Mouse (Mus musculus) monocyte, adult 5-6 weeks (primary cell): ENCODE measurements around the gene Dguok. TPM values are rescaled to one million over a fixed set of nuclear protein-coding genes. Genes with fewer than 3 reads are reported as not detected.

ENCODE experiments used
- ATAC-seq: fragments of 153-309, 156-312 bp; replicated peaks from 2 replicates; pipeline ENCODE4 v1.8.0; 2017; ENCODE audit warnings: mild to moderate bottlenecking; ENCODE audit not compliant: low TSS enrichment, insufficient number of reproducible peaks, severe bottlenecking, poor library complexity, low FRiP score
- total RNA-seq: library from RNA; stranded (forward); fragments of 200-1000, 200-491, 200-594 nt; gene quantifications from 3 replicates; pipeline ENCODE4 v1.2.3, GENCODE M21; 2017

Gene Dguok
- total RNA-seq, 1 experiment from 2014 or later: 32.4 TPM

- no peak for ATAC-seq
These were observed 35.0 kb downstream of the Dguok start for GRCm38 (mm10) chr6:83471739-83472138.

GRCm38 (mm10) chr6:83464011-83464410 is 42.8 kb downstream of the Dguok start:
- no peak for ATAC-seq

DNA sequence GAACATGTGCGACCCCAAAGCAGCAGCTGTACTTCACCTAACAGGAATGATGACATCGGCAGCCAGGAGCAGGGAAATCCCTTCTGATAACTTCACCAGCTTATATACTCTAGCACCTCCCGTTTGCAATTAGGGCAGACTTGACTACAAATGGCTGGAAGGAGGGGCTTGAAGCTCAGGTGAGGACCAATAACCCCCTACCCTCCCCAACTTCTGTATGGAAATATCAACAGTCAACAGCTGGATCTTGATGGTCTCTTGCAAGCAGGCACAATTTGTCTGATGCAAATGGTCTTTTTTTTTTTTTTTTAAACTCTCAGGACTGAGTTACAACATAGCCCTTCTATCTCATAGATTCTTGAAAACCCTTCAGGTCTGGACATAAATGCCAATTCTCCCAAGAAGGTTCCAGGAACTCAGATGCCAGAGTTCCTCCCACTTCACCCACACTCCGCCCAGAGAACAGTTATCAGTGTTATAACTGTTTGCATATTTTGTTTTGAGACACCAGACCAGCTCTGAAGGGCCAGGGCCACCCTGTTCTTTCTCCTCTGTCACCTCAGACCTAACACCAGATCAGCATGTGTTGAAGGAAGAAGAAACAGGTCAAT is 47.6 kb downstream of the Dguok start, which contains the start of gene Tet3:
Gene Tet3, minus strand, starts transcription at position 51 of the 611 bp plus-strand sequence.
- no peak for ATAC-seq

DNA sequence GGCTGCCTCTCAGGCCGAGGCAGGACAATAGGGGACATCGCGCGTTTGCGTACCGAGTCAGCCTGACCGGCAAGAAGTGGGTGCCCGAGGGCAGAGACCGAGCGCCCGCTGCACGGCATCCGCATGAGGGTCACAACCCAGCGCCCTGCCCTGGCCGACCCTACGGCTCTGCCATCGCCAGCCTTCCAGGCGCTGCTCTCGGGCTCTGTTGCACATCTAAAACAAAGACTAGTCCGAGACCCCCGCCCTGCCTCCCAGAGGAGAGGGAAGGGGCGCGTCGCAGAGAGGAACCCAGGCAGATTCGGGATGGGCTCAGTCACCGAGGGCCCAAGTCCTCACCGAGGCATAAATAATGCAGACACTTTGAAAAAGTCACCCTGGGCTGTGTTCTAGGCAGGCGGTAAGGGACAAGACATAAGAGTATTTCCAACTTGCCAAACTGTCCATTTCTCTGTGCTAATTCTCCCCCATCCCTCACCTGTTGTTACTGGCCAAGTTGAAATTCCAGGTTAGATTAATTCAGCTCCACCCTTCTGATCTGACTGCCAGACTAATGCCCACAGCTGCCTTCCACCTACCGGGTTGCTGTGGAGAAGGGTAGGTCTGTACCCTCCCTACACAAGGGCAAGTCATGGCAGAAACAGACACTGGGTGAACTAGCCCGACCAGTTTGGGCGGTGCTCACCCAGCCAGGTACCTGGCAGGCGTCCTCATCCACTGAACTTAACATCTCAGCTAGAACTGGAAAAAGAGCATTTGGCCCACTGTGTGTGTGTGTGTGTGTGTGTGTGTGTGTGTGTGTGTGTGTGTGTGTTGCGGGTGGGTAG is 49.6 kb downstream of the Dguok start:
- no peak for ATAC-seq

- 0 out of 2 replicates have a peak, but pooled peaks have one; percentile 19 for ATAC-seq
These were observed 50.4 kb downstream of the Dguok start for GRCm38 (mm10) chr6:83456131-83456983.

DNA sequence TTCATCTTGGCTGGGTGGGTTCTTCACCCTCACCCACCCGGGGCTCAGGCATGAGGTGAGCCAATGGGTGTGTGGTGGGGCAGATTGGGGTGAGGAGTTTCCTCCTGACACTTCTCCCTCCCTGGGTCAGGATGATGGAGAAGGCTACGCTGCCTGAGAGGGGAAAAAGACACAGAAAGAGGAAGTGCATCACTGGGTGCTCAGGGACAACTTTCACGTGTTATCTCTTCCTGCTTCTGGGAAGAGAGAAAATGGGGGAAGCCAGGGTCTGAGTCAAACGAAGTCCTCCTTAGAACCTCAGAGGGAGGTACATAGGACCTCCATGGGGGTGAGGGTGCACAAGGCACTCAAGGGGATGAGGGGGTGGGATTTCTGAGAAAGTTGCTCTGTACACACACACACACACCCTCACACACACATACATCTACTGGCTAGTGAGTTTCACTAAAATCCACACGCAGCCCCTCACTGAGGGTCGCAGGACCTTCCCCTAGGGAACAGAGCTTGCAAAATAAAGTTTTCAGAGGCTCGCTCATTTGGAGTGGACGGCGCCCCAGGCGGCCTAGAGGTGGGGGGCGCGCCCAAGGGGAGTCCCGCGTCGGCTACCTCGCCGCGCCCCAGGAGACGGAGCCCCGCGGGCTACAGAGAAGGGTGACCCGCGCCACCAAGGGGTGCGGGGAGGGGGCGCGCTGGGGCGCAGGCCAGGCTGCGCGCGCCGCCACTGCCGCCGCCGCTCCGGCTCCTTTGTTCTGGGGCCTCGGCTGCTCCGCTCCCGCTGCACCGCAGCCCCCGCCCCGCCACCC is 51.2 kb downstream of the Dguok start:
- peak; percentile 38; the same call in 1 of the 2 replicates for ATAC-seq

DNA sequence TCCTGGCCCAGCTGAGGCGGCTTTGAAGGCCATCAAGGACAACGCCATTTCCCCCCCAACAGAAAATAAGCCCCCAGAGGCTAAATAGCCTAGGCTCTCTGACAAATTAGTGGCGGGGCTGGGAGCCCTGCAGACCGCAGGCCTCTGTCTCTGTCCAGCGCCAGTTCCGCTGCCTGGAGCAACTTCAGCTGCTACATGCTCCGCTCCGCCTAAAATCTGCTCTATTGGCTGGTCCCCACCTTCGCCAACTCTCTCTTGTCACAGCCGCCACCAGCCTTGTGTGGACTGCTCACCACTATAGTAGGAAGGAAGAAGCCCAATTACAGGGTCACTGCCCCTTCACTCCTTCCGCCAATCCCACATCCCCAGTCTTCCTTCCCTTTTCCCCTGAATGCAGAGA is 53.1 kb downstream of the Dguok start:
- ATAC-seq: no peak

GRCm38 (mm10) chr6:83450451-83451303 is 56.1 kb downstream of the Dguok start:
- no peak for ATAC-seq

DNA sequence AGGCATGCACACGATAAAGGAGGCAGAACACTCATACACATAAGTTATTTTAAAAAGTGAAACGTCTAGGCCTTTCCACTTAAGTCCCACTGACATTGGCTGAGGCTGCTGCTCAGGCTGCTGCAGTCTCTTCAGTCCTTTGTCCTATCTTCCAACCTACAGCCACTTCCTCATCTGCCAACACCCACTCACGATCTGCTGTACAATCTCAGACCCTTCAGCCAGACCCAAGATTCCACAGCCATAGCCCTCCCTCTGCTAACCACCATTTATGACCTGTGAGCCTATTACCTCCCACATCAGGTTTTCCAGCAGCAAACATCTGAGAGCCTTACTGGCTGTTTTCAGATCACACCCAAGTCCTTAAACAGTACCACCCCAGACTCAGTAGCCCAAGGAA is 57.3 kb downstream of the Dguok start:
- no peak for ATAC-seq

DNA sequence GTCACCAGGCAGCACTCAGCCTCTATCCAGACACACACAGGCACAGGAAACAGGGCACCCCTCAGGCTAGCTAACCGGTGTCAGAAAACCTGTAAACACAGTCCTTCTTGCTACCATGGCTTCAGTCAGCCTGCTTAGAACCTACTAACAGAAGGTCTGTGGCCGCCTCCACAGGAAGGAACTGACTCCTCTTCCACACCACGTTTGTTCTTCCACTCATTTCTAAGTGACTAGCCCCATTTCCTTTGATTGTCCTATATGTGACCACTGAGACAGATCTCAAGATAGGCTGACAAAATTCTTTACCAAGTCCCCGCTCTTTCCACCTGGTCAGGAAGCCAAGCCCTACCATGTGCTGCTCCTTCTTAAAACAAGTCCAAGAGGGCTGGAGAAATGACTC is 57.9 kb downstream of the Dguok start:
- ATAC-seq: no peak

GRCm38 (mm10) chr6:83447031-83447430 is 59.7 kb downstream of the Dguok start:
- no peak for ATAC-seq

GRCm38 (mm10) chr6:83445796-83446195 is 61.0 kb downstream of the Dguok start:
- no peak for ATAC-seq

GRCm38 (mm10) chr6:83443441-83444340 is 63.1 kb downstream of the Dguok start:
- no peak for ATAC-seq

DNA sequence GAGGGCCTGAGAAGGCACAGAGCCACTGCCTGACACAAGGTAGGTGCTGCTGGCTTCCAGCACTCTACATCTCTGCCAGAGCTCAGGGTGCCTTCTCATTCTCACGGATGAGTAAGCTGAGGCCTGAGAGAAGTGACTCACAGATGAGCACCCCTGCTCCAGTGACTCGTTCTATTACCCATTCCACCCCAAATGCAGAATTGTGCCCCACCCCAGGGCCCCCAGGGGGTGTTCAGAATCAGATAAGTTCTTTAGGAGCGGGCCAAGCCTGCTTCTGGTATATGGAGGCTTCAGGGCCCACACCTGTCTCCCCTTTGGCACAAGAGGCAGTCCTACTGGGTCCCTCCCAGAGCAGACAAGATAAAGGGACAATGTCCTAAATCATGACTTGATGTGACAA is 64.1 kb downstream of the Dguok start:
- ATAC-seq: no peak

- ATAC-seq: peak; percentile 55
These were observed 65.3 kb downstream of the Dguok start for GRCm38 (mm10) chr6:83441259-83442061.
